Mouse (Mus musculus) urinary bladder, adult 2 months (tissue): ENCODE data around the gene Spef1. TPM values are rescaled to one million over a fixed set of nuclear protein-coding genes. Genes with fewer than 3 reads are reported as not detected.

Experiments used
- DNase-seq: peaks from one replicate; pipeline ENCODE4 v3.0.0; 2022; ENCODE audit warnings: low spot score
- polyA plus RNA-seq: library from polyadenylated mRNA; depleted of rRNA; stranded (reverse); fragments of >200 nt; gene quantifications from 2 replicates; pipeline ENCODE4 v1.2.3, GENCODE M21; 2012; rRNA removed

Spef1 gene
- polyA plus RNA-seq, 1 experiment: 10.3 TPM

DNA sequence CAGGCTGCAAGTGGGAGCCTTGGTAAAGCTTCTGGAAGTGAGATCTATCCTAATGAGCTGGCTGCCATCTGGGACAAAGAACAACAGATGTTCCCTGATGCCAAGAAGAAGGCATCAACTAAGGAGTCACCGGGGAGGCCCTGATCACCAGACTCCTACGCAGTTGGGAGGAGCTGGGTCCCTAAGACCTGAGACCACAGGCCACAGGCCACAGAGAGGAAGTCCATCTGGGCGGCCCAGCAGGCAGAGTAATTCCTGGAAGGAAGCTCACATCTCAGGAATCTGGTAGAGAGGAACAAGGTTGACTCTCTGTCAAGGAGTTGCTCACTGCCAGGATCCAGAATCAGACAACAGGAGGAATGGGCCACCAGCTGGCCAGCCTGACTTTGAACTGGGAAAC is 62.9 kb downstream of the Spef1 start:
- DNase-seq: no peak

Other genes with a start within 250 kb of the Spef1 start
- 135 and 138 TPM in 2 replicates for gene Gfra4, start 144.2 kb downstream of the Spef1 start, polyA plus RNA-seq
- gene Adam33, start 123.5 kb downstream of the Spef1 start, polyA plus RNA-seq: 256 and 287 TPM in 2 replicates
- gene Siglec1, start 100.5 kb downstream of the Spef1 start, polyA plus RNA-seq: 7.6 and 8.7 TPM in 2 replicates
- 33.1 and 34.8 TPM in 2 replicates for gene Hspa12b, start 60.0 kb downstream of the Spef1 start, polyA plus RNA-seq
- not detected in 2 replicates for gene Gm11037, start 53.8 kb downstream of the Spef1 start, polyA plus RNA-seq
- 51.9 and 54.5 TPM in 2 replicates for gene 1700037H04Rik, start 27.2 kb downstream of the Spef1 start, polyA plus RNA-seq
- gene Cenpb, start 7.2 kb downstream of the Spef1 start, polyA plus RNA-seq: 60.4 and 94.3 TPM in 2 replicates
- gene Cdc25b, start 333 bp downstream of the Spef1 start, polyA plus RNA-seq: 38.9 and 39.3 TPM in 2 replicates
- 40.0 and 44.7 TPM in 2 replicates for gene Ap5s1, start 19.8 kb upstream of the Spef1 start, polyA plus RNA-seq
- 47.2 and 50.2 TPM in 2 replicates for gene Mavs, start 46.8 kb upstream of the Spef1 start, polyA plus RNA-seq
- 27.0 and 33.0 TPM in 2 replicates for gene Pank2, start 75.2 kb upstream of the Spef1 start, polyA plus RNA-seq
- 5.4 and 6.2 TPM in 2 replicates for gene Rnf24, start 165.6 kb upstream of the Spef1 start, polyA plus RNA-seq